Mouse (Mus musculus): ENCODE measurements around the gene Bnc2. TPM values are rescaled to one million over a fixed set of nuclear protein-coding genes. Genes with fewer than 3 reads are reported as not detected.
A peak's percentile ranks its signal among the peaks of the same experiment; 100 is the strongest.

Gene Bnc2
- polyA plus RNA-seq, 1 experiment = 6.4 TPM

DNA sequence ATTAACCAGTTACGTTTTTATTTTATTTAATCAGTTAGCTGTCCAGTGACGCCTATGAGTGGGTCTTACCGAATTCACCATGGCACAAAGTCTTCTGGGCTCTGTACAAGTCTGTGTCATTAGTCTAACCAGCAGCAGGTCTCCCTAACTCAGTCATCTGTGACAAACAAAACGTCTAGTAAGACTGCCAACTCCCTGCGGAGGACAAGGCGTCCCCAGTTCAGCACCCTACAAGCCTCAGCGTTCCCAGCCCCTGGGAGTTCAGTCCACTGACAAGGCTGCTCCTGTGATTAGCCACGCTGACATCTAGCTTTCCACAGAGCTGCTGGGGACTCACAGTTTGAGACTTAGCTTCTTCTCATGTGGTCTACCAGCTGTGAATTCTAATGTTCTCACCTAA lies 23.3 kb downstream of the Bnc2 start:
- Histone ChIP-seq H3K36me3 (ENCODE audit: control insufficient read depth, insufficient read depth) (no peaks in the 10 kb centered on the region), H3K4me3 (no peak overlapping the region), H3K79me2 (ENCODE audit: control insufficient read depth, insufficient read depth) (peaks cover 78% of the 10 kb centered on the region), H3ac (ENCODE audit: control insufficient read depth, insufficient read length) (no peak overlapping the region), H3K27me3 (ENCODE audit: control insufficient read depth, insufficient read depth, insufficient read length) (no peaks in the 10 kb centered on the region), H3K4me2 (ENCODE audit: low read depth) (no peak overlapping the region)
- TF ChIP-seq REST (IDR thresholded peaks at IDR 0.05; ENCODE audit: insufficient read depth, insufficient read length) (no peak), USF1 (IDR thresholded peaks at IDR 0.05; ENCODE audit: low read depth) (no peak), CEBPB (IDR thresholded peaks at IDR 0.05; ENCODE audit: insufficient read depth, poor library complexity, severe bottlenecking) (no peak), MYOG (IDR thresholded peaks at IDR 0.05; ENCODE audit: control insufficient read depth in 1 of 3, insufficient read depth in 1 of 3, insufficient read length in 2 of 3, low read depth in 2 of 3) (no peak), E2F4 (IDR thresholded peaks at IDR 0.05; ENCODE audit: insufficient read depth) (no peak), TCF3 (IDR thresholded peaks at IDR 0.05; ENCODE audit: insufficient read length, low read depth) (no peak), TCF12 (IDR thresholded peaks at IDR 0.05; ENCODE audit: insufficient read depth, poor library complexity, severe bottlenecking) (no peak), SRF (IDR thresholded peaks at IDR 0.05; ENCODE audit: control insufficient read depth, insufficient read length, low read depth) (no peak), MYOD1 (IDR thresholded peaks at IDR 0.05; ENCODE audit: control insufficient read depth in 1 of 3, insufficient read length in 2 of 3, low read depth in 2 of 3) (no peak), MAX (IDR thresholded peaks at IDR 0.05; ENCODE audit: low read depth) (no peak), POLR2AphosphoS2 (IDR thresholded peaks at IDR 0.05; ENCODE audit: insufficient read length, low read depth) (no peak), POLR2A (IDR thresholded peaks at IDR 0.05; ENCODE audit: insufficient read length, low read depth) (no peak)

DNA sequence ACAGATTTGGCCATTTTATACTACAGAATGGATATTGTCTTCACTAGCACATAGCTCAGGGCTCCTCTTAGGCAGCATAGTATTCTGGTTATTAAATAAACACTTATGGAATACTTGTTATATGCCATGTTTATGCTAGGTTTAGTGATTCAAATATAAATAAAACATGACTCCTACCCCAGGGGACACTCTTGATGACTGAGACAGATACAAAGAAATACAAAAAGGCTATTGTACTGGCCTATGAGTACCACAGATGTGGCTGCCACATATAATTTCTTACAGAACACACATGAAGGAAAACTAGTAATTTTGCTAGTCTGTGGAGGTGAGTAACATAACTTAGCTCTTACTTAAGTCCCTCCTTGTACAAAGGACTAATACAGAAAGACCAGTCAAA lies 28.5 kb downstream of the Bnc2 start:
- TF ChIP-seq MYOG (IDR thresholded peaks at IDR 0.05; ENCODE audit: control insufficient read depth in 1 of 3, insufficient read depth in 1 of 3, insufficient read length in 2 of 3, low read depth in 2 of 3) = no peak
- no peak for TF ChIP-seq TCF3 (IDR thresholded peaks at IDR 0.05; ENCODE audit: insufficient read length, low read depth)
- no peak for TF ChIP-seq E2F4 (IDR thresholded peaks at IDR 0.05; ENCODE audit: insufficient read depth)
- TF ChIP-seq CEBPB (IDR thresholded peaks at IDR 0.05; ENCODE audit: insufficient read depth, poor library complexity, severe bottlenecking) = no peak
- TF ChIP-seq POLR2AphosphoS2 (IDR thresholded peaks at IDR 0.05; ENCODE audit: insufficient read length, low read depth) = no peak
- TF ChIP-seq TCF12 (IDR thresholded peaks at IDR 0.05; ENCODE audit: insufficient read depth, poor library complexity, severe bottlenecking) = no peak
- TF ChIP-seq USF1 (IDR thresholded peaks at IDR 0.05; ENCODE audit: low read depth) = no peak
- no peak for TF ChIP-seq POLR2A (IDR thresholded peaks at IDR 0.05; ENCODE audit: insufficient read length, low read depth)
- TF ChIP-seq REST (IDR thresholded peaks at IDR 0.05; ENCODE audit: insufficient read depth, insufficient read length) = no peak
- no peak for TF ChIP-seq MAX (IDR thresholded peaks at IDR 0.05; ENCODE audit: low read depth)
- TF ChIP-seq MYOD1 (IDR thresholded peaks at IDR 0.05; ENCODE audit: control insufficient read depth in 1 of 3, insufficient read length in 2 of 3, low read depth in 2 of 3) = no peak
- TF ChIP-seq SRF (IDR thresholded peaks at IDR 0.05; ENCODE audit: control insufficient read depth, insufficient read length, low read depth) = no peak
- H3K79me2 ChIP-seq (ENCODE audit: control insufficient read depth, insufficient read depth) = peaks cover 74% of the 10 kb centered on the region
- H3ac ChIP-seq (ENCODE audit: control insufficient read depth, insufficient read length) = no peak overlapping the region

DNA sequence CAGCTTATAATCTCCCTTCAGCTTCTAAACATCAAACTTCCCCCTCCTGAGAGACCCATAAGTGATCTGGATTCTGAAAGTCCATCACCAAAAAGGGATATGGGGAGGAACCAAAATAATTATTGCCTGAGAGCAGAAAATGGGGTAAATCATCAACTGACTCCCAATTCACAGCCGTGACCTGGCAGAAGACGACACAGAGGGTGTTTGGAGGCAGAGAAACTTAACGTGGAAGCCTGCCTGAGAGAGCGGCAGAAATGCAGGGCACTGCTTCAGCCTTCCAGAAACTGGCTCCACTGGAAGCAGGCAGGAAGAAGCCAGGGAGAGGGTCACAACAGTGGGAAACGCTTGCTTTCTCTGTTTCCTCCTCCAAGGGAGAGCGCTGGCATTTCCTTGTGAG lies 35.9 kb downstream of the Bnc2 start:
- no peaks in the 10 kb centered on the region for H3K27me3 ChIP-seq (ENCODE audit: control insufficient read depth, insufficient read depth, insufficient read length)
- H3K4me3 ChIP-seq = no peak overlapping the region
- no peaks in the 10 kb centered on the region for H3K36me3 ChIP-seq (ENCODE audit: control insufficient read depth, insufficient read depth)
- no peak for TF ChIP-seq TCF3 (IDR thresholded peaks at IDR 0.05; ENCODE audit: insufficient read length, low read depth)
- no peak for TF ChIP-seq MYOD1 (IDR thresholded peaks at IDR 0.05; ENCODE audit: control insufficient read depth in 1 of 3, insufficient read length in 2 of 3, low read depth in 2 of 3)
- no peak for TF ChIP-seq SRF (IDR thresholded peaks at IDR 0.05; ENCODE audit: control insufficient read depth, insufficient read length, low read depth)
- TF ChIP-seq USF1 (IDR thresholded peaks at IDR 0.05; ENCODE audit: low read depth) = no peak
- TF ChIP-seq CEBPB (IDR thresholded peaks at IDR 0.05; ENCODE audit: insufficient read depth, poor library complexity, severe bottlenecking) = no peak
- TF ChIP-seq POLR2AphosphoS2 (IDR thresholded peaks at IDR 0.05; ENCODE audit: insufficient read length, low read depth) = no peak
- TF ChIP-seq POLR2A (IDR thresholded peaks at IDR 0.05; ENCODE audit: insufficient read length, low read depth) = no peak
- no peak for TF ChIP-seq E2F4 (IDR thresholded peaks at IDR 0.05; ENCODE audit: insufficient read depth)
- TF ChIP-seq TCF12 (IDR thresholded peaks at IDR 0.05; ENCODE audit: insufficient read depth, poor library complexity, severe bottlenecking) = no peak
- no peak for TF ChIP-seq MYOG (IDR thresholded peaks at IDR 0.05; ENCODE audit: control insufficient read depth in 1 of 3, insufficient read depth in 1 of 3, insufficient read length in 2 of 3, low read depth in 2 of 3)
- no peak for TF ChIP-seq MAX (IDR thresholded peaks at IDR 0.05; ENCODE audit: low read depth)
- no peak overlapping the region for H3ac ChIP-seq (ENCODE audit: control insufficient read depth, insufficient read length)
- H3K79me2 ChIP-seq (ENCODE audit: control insufficient read depth, insufficient read depth) = peaks cover 58% of the 10 kb centered on the region
- no peak overlapping the region for H3K4me2 ChIP-seq (ENCODE audit: low read depth)

More for the DNA sequence above, 28.5 kb downstream of the Bnc2 start:
- no peaks in the 10 kb centered on the region for H3K27me3 ChIP-seq (ENCODE audit: control insufficient read depth, insufficient read depth, insufficient read length)
- H3K4me2 ChIP-seq (ENCODE audit: low read depth) = no peak overlapping the region
- no peaks in the 10 kb centered on the region for H3K36me3 ChIP-seq (ENCODE audit: control insufficient read depth, insufficient read depth)
- H3K4me3 ChIP-seq = no peak overlapping the region

DNA sequence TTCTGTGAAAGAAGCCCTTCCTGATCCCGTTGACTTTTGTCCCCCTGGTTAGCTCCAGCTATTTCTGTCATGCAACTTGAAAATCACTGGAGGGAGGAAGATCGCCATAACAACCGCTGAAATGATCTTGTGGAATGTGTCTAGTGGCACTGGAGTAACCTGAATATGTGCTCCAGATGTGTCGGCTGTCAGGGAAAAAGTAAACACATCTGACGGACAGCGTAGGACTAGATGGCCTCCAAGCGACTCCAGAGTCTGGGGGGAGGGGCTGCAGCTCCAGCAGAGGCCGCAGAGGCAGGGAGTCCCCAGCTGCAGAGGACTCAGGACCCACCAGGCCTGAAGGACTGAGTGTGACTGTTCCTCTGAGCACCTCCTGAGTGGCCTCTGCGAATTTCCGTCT lies 37.4 kb downstream of the Bnc2 start:
- Histone ChIP-seq H3K4me3 (no peak overlapping the region), H3K4me2 (ENCODE audit: low read depth) (peak overlapping the region; percentile 60), H3K36me3 (ENCODE audit: control insufficient read depth, insufficient read depth) (no peaks in the 10 kb centered on the region), H3K27me3 (ENCODE audit: control insufficient read depth, insufficient read depth, insufficient read length) (no peaks in the 10 kb centered on the region), H3K79me2 (ENCODE audit: control insufficient read depth, insufficient read depth) (peaks cover 60% of the 10 kb centered on the region), H3ac (ENCODE audit: control insufficient read depth, insufficient read length) (no peak overlapping the region)
- TF ChIP-seq USF1 (IDR thresholded peaks at IDR 0.05; ENCODE audit: low read depth) (no peak), POLR2AphosphoS2 (IDR thresholded peaks at IDR 0.05; ENCODE audit: insufficient read length, low read depth) (no peak), MYOG (IDR thresholded peaks at IDR 0.05; ENCODE audit: control insufficient read depth in 1 of 3, insufficient read depth in 1 of 3, insufficient read length in 2 of 3, low read depth in 2 of 3) (no peak), POLR2A (IDR thresholded peaks at IDR 0.05; ENCODE audit: insufficient read length, low read depth) (no peak), SRF (IDR thresholded peaks at IDR 0.05; ENCODE audit: control insufficient read depth, insufficient read length, low read depth) (no peak), MYOD1 (IDR thresholded peaks at IDR 0.05; ENCODE audit: control insufficient read depth in 1 of 3, insufficient read length in 2 of 3, low read depth in 2 of 3) (no peak), REST (IDR thresholded peaks at IDR 0.05; ENCODE audit: insufficient read depth, insufficient read length) (no peak)
